Mouse (Mus musculus): ENCODE data around the gene Ap1b1. TPM values are rescaled to one million over a fixed set of nuclear protein-coding genes. Genes with fewer than 3 reads are reported as not detected.

The Ap1b1 gene
- polyA plus RNA-seq, 1 experiment from 2014 or later: 48.9 TPM

DNA sequence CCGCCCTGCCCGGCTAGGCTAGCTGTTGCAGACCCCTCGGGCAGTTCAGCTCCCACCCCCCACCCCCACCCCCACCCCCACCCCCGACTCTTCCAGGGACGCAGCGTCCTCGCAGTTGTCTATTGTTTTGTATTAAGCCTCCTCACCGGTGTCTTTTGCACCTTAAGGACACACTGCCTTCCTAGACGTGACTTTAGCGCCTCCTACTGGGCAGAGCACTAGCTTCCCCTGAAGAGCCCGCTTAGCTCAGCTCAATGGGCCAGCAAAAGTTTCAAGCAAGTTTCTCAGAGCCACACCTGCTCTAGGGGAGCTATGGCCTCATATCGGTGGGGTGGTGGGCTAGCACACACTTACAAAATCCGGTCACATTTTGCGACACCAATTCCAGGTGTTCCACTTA lies 11.0 kb upstream of the Ap1b1 start:
- DNase-seq (ENCODE audit: low spot score) (peak; percentile 80), ATAC-seq (ENCODE audit: low read depth) (no peak)
- Histone ChIP-seq H3K4me1 (ENCODE audit: control insufficient read depth, insufficient read depth, low read length) (no peaks in the 10 kb centered on the region), H3K9ac (ENCODE audit: low read depth, low read length) (no peak overlapping the region), H3K27me3 (replicated peaks; ENCODE audit: control insufficient read depth, insufficient read depth, low read length) (peaks cover 5% of the 10 kb centered on the region; the same call in 1 of the 2 replicates), H3K4me3 (ENCODE audit: low read depth, low read length) (no peak overlapping the region), H3K9me3 (ENCODE audit: control insufficient read depth, low read length) (no peaks in the 10 kb centered on the region), H3K4me2 (ENCODE audit: low read depth, low read length) (no peak overlapping the region), H3K27ac (replicated peaks; ENCODE audit: low read depth, low read length) (no peak overlapping the region), H3K36me3 (ENCODE audit: control insufficient read depth, insufficient read depth, low read length) (no peaks in the 10 kb centered on the region)
- WGBS: 9% methylated on average over 11 of the region's 14 CpGs

DNA sequence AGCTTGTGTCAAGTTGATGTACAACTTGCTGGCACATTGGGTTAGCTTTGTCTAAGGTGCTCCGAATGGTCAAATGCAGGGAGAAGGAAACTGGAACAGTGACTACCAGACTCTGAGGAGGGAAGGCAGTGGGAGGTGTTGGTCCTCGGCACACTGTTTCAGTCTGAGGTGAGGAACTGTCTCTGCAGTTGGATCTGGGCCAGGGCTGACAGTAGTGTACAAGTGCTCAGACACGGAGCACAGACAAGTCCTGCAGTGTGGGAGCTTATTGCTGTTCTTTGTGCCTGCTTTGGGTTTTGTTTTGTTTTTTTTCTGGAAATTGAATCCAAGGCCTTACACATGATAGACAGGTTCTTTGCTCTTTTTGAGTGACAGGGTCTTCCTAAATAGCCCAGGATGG lies 3.6 kb upstream of the Ap1b1 start:
- no peaks in the 10 kb centered on the region for H3K27me3 ChIP-seq (replicated peaks; ENCODE audit: control insufficient read depth, insufficient read depth, low read length)
- H3K36me3 ChIP-seq (ENCODE audit: control insufficient read depth, insufficient read depth, low read length): no peaks in the 10 kb centered on the region
- no peaks in the 10 kb centered on the region for H3K9me3 ChIP-seq (ENCODE audit: control insufficient read depth, low read length)
- no peak for DNase-seq (ENCODE audit: low spot score)
- no peak overlapping the region for H3K4me3 ChIP-seq (ENCODE audit: low read depth, low read length)
- peaks cover 8% of the 10 kb centered on the region; the same call in 1 of the 2 replicates for H3K4me1 ChIP-seq (ENCODE audit: control insufficient read depth, insufficient read depth, low read length)
- no peak for ATAC-seq (ENCODE audit: low read depth)
- no peak overlapping the region for H3K4me2 ChIP-seq (ENCODE audit: low read depth, low read length)
- no peak overlapping the region for H3K27ac ChIP-seq (replicated peaks; ENCODE audit: low read depth, low read length)
- no peak overlapping the region for H3K9ac ChIP-seq (ENCODE audit: low read depth, low read length)
- WGBS: 54% methylated on average over 3 of the region's 3 CpGs

DNA sequence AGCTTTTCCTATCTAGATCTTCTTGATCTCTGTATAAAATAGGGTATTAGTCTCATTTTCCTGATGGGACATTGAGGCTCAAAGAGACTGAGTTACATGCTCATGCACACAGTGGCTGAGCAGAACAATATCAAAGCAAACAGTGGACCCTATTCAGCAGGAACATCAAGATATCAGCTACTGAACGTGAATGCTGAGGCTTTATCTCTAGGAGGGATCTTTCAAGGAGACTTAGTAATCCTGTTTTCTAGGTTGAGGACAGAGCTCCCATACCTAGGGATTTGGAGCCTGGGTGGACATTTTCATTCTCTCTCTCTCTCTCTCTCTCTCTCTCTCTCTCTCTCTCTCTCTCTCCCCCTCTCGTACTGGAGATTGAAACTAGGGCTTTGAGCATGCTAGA lies 3.1 kb upstream of the Ap1b1 start:
- DNase-seq (ENCODE audit: low spot score): no peak
- no peak overlapping the region for H3K4me2 ChIP-seq (ENCODE audit: low read depth, low read length)
- no peak overlapping the region for H3K27ac ChIP-seq (replicated peaks; ENCODE audit: low read depth, low read length)
- no peaks in the 10 kb centered on the region for H3K27me3 ChIP-seq (replicated peaks; ENCODE audit: control insufficient read depth, insufficient read depth, low read length)
- no peaks in the 10 kb centered on the region for H3K36me3 ChIP-seq (ENCODE audit: control insufficient read depth, insufficient read depth, low read length)
- H3K9me3 ChIP-seq (ENCODE audit: control insufficient read depth, low read length): no peaks in the 10 kb centered on the region
- no peak overlapping the region for H3K4me3 ChIP-seq (ENCODE audit: low read depth, low read length)
- WGBS: 80% methylated on average over 2 of the region's 2 CpGs
- H3K9ac ChIP-seq (ENCODE audit: low read depth, low read length): no peak overlapping the region
- H3K4me1 ChIP-seq (ENCODE audit: control insufficient read depth, insufficient read depth, low read length): peaks cover 8% of the 10 kb centered on the region; the same call in 1 of the 2 replicates
- ATAC-seq (ENCODE audit: low read depth): no peak

DNA sequence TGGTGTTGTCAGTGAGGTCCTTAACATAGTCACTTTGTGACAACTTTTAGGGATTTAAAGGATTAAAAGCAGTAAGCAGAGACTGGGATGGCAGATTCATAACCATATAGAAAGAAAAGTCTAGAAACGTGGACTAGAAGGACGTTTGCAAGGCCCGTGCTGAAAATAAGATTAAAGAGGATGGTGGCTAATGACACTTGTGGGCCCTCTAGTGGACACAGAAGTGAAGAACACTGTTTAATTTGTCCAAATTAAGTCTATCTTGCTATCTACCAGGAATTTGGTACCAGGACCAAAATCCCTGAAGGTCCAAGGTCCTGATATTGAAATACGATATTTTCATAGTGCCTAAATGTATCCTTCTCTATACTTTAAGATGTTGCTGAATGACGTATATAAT lies 2.4 kb upstream of the Ap1b1 start:
- WGBS: 5% methylated on average over 5 of the region's 5 CpGs
- H3K4me2 ChIP-seq (ENCODE audit: low read depth, low read length): peak overlapping the region; percentile 8; the same call in 1 of the 2 replicates

DNA sequence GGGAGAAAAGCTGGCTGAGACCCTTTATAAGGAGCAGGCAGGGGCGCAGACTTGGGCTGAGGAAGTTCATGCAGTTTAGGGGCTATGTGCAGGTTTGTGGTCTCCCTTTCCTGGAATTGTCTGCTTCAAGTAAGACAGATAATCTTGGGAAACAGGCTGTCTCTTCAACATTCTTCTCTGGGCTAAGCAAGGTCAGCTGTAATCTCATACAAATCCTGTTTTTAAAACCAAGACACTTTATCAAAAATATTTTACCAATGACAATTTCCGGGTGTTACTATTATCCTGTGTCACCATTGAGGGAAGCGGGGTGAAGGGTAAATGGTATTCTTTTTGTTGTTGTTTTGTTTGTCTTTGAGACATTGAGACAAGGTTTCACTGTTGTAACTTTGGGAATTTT lies 1.8 kb upstream of the Ap1b1 start:
- H3K4me2 ChIP-seq (ENCODE audit: low read depth, low read length): no peak overlapping the region
- H3K9ac ChIP-seq (ENCODE audit: low read depth, low read length): no peak overlapping the region
- H3K4me1 ChIP-seq (ENCODE audit: control insufficient read depth, insufficient read depth, low read length): peaks cover 8% of the 10 kb centered on the region; the same call in 1 of the 2 replicates
- WGBS: 76% methylated on average over 3 of the region's 3 CpGs
- ATAC-seq (ENCODE audit: low read depth): no peak
- no peak for DNase-seq (ENCODE audit: low spot score)
- no peaks in the 10 kb centered on the region for H3K27me3 ChIP-seq (replicated peaks; ENCODE audit: control insufficient read depth, insufficient read depth, low read length)
- H3K27ac ChIP-seq (replicated peaks; ENCODE audit: low read depth, low read length): no peak overlapping the region
- no peak overlapping the region for H3K4me3 ChIP-seq (ENCODE audit: low read depth, low read length)
- no peaks in the 10 kb centered on the region for H3K9me3 ChIP-seq (ENCODE audit: control insufficient read depth, low read length)
- no peaks in the 10 kb centered on the region for H3K36me3 ChIP-seq (ENCODE audit: control insufficient read depth, insufficient read depth, low read length)

More for the DNA sequence above, 2.4 kb upstream of the Ap1b1 start:
- Histone ChIP-seq H3K36me3 (ENCODE audit: control insufficient read depth, insufficient read depth, low read length) (no peaks in the 10 kb centered on the region), H3K27ac (replicated peaks; ENCODE audit: low read depth, low read length) (no peak overlapping the region), H3K27me3 (replicated peaks; ENCODE audit: control insufficient read depth, insufficient read depth, low read length) (no peaks in the 10 kb centered on the region), H3K4me3 (ENCODE audit: low read depth, low read length) (no peak overlapping the region), H3K9me3 (ENCODE audit: control insufficient read depth, low read length) (no peaks in the 10 kb centered on the region), H3K4me1 (ENCODE audit: control insufficient read depth, insufficient read depth, low read length) (peaks cover 8% of the 10 kb centered on the region; the same call in 1 of the 2 replicates), H3K9ac (ENCODE audit: low read depth, low read length) (no peak overlapping the region)
- DNase-seq (ENCODE audit: low spot score): peak; percentile 62
- no peak for ATAC-seq (ENCODE audit: low read depth)

DNA sequence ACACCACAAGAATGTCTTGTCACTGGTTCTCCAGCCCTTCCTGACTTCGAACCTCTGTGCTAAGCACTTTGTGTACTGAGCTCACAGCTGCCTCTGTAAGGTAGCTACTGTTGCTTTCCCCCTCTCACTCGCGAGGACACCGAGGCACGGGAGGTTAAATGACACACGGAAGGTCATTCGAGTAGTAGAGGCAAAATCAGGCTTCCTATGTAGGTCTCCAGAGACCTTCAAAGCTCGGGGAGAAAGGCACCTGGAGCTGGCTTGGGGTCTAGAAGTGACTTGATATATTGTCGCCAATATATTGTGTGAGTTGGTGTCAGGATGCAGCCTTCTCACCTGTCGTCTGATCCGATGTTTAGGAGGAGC lies 846 bp downstream of the Ap1b1 start:
- Histone ChIP-seq H3K4me2 (ENCODE audit: low read depth, low read length) (peak overlapping the region; percentile 93), H3K4me3 (ENCODE audit: low read depth, low read length) (peak overlapping the region; percentile 72), H3K9me3 (ENCODE audit: control insufficient read depth, low read length) (no peaks in the 10 kb centered on the region), H3K27me3 (replicated peaks; ENCODE audit: control insufficient read depth, insufficient read depth, low read length) (no peaks in the 10 kb centered on the region), H3K36me3 (ENCODE audit: control insufficient read depth, insufficient read depth, low read length) (no peaks in the 10 kb centered on the region), H3K4me1 (ENCODE audit: control insufficient read depth, insufficient read depth, low read length) (peaks cover 8% of the 10 kb centered on the region; the same call in 1 of the 2 replicates), H3K27ac (replicated peaks; ENCODE audit: low read depth, low read length) (no peak overlapping the region), H3K9ac (ENCODE audit: low read depth, low read length) (peak overlapping the region; percentile 77)
- DNase-seq (ENCODE audit: low spot score) (no peak), ATAC-seq (ENCODE audit: low read depth) (no peak)
- WGBS: 55% methylated on average over 11 of the region's 11 CpGs

DNA sequence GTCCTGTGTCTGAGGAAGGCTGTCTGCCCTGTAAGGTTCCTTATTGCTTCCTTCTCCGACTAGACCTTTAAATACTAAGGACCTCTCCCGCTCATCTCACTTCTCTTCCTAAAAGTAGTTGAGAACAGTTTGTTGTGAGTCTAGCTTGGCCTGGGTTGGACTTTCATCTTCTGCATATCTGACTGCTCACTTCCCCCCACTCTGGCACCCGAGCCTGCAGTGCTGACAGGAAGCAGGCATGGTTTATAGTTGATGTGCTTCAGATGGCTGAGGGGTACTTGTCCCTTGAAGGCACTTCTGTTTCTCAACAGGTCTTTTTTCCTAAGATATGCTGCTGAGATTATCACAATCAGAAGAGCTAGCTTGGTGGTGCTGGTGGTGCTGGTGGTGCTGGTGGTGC lies 2.6 kb downstream of the Ap1b1 start:
- Histone ChIP-seq H3K36me3 (ENCODE audit: control insufficient read depth, insufficient read depth, low read length) (no peaks in the 10 kb centered on the region), H3K4me2 (ENCODE audit: low read depth, low read length) (no peak overlapping the region), H3K9ac (ENCODE audit: low read depth, low read length) (no peak overlapping the region), H3K4me3 (ENCODE audit: low read depth, low read length) (no peak overlapping the region), H3K27me3 (replicated peaks; ENCODE audit: control insufficient read depth, insufficient read depth, low read length) (no peaks in the 10 kb centered on the region), H3K9me3 (ENCODE audit: control insufficient read depth, low read length) (no peaks in the 10 kb centered on the region), H3K4me1 (ENCODE audit: control insufficient read depth, insufficient read depth, low read length) (peaks cover 8% of the 10 kb centered on the region; the same call in 1 of the 2 replicates), H3K27ac (replicated peaks; ENCODE audit: low read depth, low read length) (no peak overlapping the region)
- ATAC-seq (ENCODE audit: low read depth): no peak
- WGBS: 65% methylated on average over 3 of the region's 3 CpGs
- DNase-seq (ENCODE audit: low spot score): no peak

DNA sequence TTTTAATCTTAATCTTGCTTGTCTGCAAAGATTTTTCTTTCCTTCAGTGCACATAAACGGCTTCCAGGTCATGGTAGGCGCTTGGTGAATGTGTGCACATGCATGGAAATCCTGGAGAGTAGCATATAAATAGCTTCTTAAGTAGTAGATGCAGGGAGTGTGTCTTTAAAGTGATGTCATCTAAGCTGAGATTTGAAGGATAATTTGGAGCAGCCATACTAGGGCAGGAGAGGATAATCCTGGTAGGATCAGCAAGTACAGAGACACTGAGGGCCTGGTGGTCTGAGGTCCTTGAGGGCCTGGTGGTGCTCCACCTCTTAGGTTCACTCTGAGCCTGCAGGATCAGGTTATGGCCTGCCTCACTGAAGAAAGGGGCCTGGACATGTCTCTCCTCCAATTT lies 5.8 kb downstream of the Ap1b1 start:
- no peak overlapping the region for H3K9ac ChIP-seq (ENCODE audit: low read depth, low read length)
- H3K27ac ChIP-seq (replicated peaks; ENCODE audit: low read depth, low read length): no peak overlapping the region
- H3K4me1 ChIP-seq (ENCODE audit: control insufficient read depth, insufficient read depth, low read length): peaks cover 5% of the 10 kb centered on the region; the same call in 1 of the 2 replicates
- H3K27me3 ChIP-seq (replicated peaks; ENCODE audit: control insufficient read depth, insufficient read depth, low read length): no peaks in the 10 kb centered on the region
- no peak for ATAC-seq (ENCODE audit: low read depth)
- H3K36me3 ChIP-seq (ENCODE audit: control insufficient read depth, insufficient read depth, low read length): no peaks in the 10 kb centered on the region
- WGBS: 87% methylated on average over 2 of the region's 2 CpGs
- no peaks in the 10 kb centered on the region for H3K9me3 ChIP-seq (ENCODE audit: control insufficient read depth, low read length)
- H3K4me2 ChIP-seq (ENCODE audit: low read depth, low read length): no peak overlapping the region
- no peak overlapping the region for H3K4me3 ChIP-seq (ENCODE audit: low read depth, low read length)
- DNase-seq (ENCODE audit: low spot score): no peak

DNA sequence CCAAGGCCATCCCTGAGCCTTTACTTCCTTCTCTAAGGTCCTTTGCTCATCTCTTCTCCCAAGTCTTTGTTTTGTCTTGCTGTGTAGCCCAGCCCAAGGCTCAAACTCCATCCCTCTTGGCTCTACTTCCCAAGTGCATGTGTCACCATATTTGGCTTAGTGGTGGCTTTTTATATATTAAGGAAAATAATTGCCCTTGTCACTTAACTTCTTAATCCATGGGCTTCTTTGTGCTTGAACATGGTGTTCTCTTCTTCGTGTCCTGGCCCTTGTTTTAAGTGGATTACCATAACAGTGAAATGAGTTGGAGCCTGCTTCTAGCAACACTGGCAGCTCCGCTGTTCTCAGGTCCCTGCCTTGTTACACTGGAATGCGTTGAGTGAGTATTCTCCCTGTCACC lies 9.1 kb downstream of the Ap1b1 start:
- no peaks in the 10 kb centered on the region for H3K36me3 ChIP-seq (ENCODE audit: control insufficient read depth, insufficient read depth, low read length)
- H3K4me3 ChIP-seq (ENCODE audit: low read depth, low read length): no peak overlapping the region
- no peak overlapping the region for H3K27ac ChIP-seq (replicated peaks; ENCODE audit: low read depth, low read length)
- no peak for DNase-seq (ENCODE audit: low spot score)
- H3K27me3 ChIP-seq (replicated peaks; ENCODE audit: control insufficient read depth, insufficient read depth, low read length): no peaks in the 10 kb centered on the region
- ATAC-seq (ENCODE audit: low read depth): no peak
- H3K4me1 ChIP-seq (ENCODE audit: control insufficient read depth, insufficient read depth, low read length): no peaks in the 10 kb centered on the region
- no peak overlapping the region for H3K9ac ChIP-seq (ENCODE audit: low read depth, low read length)
- 92% methylated on average over 3 of the region's 3 CpGs for WGBS
- no peaks in the 10 kb centered on the region for H3K9me3 ChIP-seq (ENCODE audit: control insufficient read depth, low read length)
- H3K4me2 ChIP-seq (ENCODE audit: low read depth, low read length): no peak overlapping the region
